Mouse (Mus musculus) spleen, adult 2 months (tissue): ENCODE measurements around the gene Daam2.

Experiments
- CTCF ChIP-seq: fragments of 200-500 bp; IDR thresholded peaks from 2 replicates; pipeline ENCODE4 v1.5.1; 2011; ENCODE audit warnings: mild to moderate bottlenecking, inconsistent platforms; ENCODE audit not compliant: insufficient read depth, insufficient read length, insufficient replicate concordance; ENCODE audit errors: extremely low read depth
- POLR2A ChIP-seq: fragments of 200-500 bp; IDR thresholded peaks from 2 replicates; pipeline ENCODE4 v1.6.1; 2011; ENCODE audit warnings: low read depth, low read length, inconsistent platforms

DNA sequence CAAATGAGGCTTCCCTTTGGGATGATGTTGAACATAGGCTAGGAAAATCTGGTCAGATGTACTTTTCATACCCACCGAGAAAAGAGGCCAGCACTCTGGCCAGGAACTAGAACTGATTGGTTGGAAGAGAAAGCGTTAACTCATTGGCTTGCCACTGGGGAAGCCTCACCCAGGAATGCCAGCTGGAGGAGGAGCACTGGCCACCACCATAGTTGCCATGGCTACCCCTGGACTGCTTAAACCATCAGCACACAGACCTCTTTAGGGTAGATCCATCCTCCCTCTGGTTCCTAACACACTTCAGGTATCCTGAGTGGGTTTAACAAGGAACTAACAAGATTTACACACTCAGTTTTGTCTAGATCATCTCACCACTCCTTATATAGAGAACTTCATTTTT, 64.5 kb downstream of the Daam2 start:
- no peak for TF ChIP-seq CTCF
- no peak for TF ChIP-seq POLR2A
